Mouse (Mus musculus) heart, postnatal 36 days (tissue): ENCODE results near the gene Spert. TPM values are rescaled to one million over a fixed set of nuclear protein-coding genes. Genes with fewer than 3 reads are reported as not detected.

ENCODE experiments used
- DNase-seq, 2 experiments: peaks; one replicate each; pipeline ENCODE4 v3.0.0; 2021 to 2022
- intact Hi-C: fragments of 180-260 bp; cut with DNase I; formaldehyde crosslinking; loops from one replicate; pipeline ENCODE4 v1.15.1; 2025
- total RNA-seq, 2 experiments: library from RNA; stranded (reverse); gene quantifications; 2 replicates each; pipeline ENCODE4 v1.2.3; 2021

Gene Spert
- not detected for total RNA-seq

DNA sequence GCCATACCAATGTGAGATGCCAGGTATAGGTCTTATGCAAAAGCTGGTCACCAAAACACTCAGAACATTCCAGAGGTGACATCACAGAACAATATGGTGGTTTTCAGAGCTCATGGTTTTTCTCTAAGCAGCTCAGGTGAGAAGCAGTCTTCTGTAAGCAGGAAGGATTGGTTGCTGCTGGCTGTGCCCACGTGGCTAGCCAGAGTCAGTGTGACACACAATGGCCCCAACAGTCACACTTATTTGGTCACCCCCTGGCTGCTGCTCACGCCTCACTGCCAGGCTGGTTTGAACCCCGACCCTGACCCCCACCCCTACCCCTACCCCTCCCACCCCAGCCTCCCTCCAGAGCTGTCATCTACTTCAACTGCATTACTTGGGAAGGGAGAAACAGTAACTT lies at the start of gene Spert:
Spert (minus strand) TSS at position 139 of the 400 bp plus-strand sequence.
- intact Hi-C loops, result no loop called here

DNA sequence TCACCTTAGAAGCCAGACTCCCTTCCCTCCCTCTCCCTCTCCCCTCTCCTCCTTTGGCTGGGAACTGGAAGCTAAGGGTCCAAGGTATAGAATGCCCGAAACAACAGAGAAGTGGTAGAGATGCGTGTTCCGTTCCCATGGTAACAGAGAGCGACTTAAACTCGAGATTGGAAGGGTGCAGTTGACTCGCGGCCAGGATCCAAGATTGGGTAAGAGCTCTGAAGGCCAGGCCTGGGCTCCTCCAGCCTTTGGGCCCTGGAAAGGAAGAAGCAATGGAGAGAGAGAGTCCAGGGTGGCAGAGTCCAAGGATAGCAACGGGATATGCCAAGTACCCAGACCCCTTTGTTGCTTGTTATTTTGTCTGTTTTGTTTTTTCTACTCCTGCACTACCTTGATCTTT lies 49.2 kb upstream of the Spert start, which contains the start of gene Erich6b:
Erich6b (plus strand) TSS at position 180 of the 400 bp plus-strand sequence.
- no peak for DNase-seq
- intact Hi-C loops, result loop anchor here (5.0 to 10.0 kb wide), 2 partner anchors 387 to 445 kb away; no protein-coding TSS in a partner anchor

More for the DNA sequence above, at the start of gene Spert:
- DNase-seq, result no peak

GRCm38 (mm10) chr14:75641369-75641768 lies 48.5 kb upstream of the Spert start:
- no peak for DNase-seq
- intact Hi-C loops, result loop anchor here (5.0 to 10.0 kb wide), 2 partner anchors 387 to 444 kb away; no protein-coding TSS in a partner anchor

GRCm38 (mm10) chr14:75640846-75641245 lies 47.9 kb upstream of the Spert start:
- DNase-seq, result no peak
- intact Hi-C loops, result loop anchor here (5.0 to 10.0 kb wide), 2 partner anchors 386 to 444 kb away; no protein-coding TSS in a partner anchor

DNA sequence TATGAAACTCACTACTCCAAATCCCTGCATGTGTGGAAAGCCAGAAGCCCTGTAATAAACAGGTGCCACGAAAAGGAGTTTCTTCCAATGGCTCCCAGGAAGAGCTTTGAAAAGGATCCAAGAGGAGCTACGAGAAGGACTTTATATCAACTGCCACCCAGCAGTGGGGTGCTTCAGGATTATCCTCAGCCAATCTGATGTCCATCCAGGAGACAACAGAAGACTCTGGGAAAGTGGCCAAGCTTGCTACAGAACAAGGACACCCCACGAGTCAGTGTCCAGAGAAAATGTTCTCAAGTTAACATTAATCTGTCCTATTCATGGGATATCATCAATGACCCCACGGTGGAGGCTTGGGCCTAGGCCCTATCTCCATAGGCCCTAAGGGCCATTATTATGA lies 44.7 kb upstream of the Spert start:
- DNase-seq, result no peak
- intact Hi-C loops, result no loop called here

DNA sequence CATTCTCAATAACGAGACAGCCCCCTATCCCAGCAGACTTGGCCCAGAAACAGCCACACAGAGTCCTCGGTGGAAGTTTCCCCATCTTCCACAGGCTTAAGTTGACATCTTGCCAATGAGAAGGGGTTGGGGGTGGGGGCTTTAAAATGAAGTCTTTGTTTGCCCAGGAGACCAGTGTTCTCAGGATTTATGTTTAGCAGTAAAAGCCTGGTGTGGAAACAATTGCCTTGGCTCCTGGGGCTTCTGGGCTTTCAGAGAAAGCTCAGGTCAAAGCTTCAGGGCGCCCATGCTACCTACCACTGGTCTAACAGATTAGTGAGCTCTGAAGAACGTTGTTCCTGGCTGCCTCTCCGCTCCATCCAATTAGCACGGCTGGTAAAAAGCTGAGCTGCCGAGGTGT lies 43.2 kb upstream of the Spert start:
- intact Hi-C loops, result no loop called here
- no peak for DNase-seq

GRCm38 (mm10) chr14:75635350-75635749 lies 42.4 kb upstream of the Spert start:
- intact Hi-C loops, result no loop called here
- peak; percentile 19 to 37 for DNase-seq

- DNase-seq, result no peak
- intact Hi-C loops, result no loop called here
Measured at GRCm38 (mm10) chr14:75628870-75629269, 36.0 kb upstream of the Spert start.

DNA sequence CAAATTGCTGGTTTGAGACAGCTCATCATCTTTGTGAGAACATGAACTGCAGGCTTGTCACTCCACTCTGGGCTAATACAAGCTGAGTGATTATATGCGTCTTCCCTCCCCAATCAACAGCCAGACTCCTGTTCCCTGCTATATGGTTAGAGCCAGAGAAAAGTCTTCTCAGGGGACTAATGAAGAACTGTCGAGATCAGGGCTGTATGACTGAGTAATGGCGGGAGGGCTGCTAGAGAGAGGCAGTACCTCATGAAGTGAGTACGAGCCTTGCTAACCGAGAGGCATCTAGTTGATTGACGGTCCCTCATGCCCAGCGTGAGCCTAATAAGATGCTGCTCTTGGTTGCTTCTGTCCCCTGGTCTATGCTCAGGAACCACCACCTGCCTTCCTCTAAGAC lies 30.1 kb upstream of the Spert start:
- intact Hi-C loops, result no loop called here

DNA sequence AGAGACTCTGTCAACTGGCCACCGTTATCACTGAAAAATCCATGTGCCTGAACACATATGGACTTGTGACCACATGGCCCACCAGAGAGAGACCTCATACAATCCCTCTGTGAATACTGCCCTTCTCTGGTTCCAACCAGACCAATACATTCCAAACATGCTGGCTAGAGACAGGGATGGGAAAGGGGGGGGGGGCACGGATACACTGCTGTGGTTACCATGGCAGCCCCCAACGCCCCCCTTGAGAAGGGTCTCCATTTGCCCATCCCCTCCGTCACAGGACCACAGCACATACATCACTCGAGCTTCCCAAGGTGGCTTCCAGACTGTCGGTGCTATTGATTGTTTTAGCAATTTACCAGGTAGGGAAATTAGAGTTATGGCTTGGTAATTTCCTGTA lies 23.5 kb upstream of the Spert start:
- intact Hi-C loops, result no loop called here
- DNase-seq, result no peak

More for the DNA sequence above, 30.1 kb upstream of the Spert start:
- DNase-seq, result no peak

- intact Hi-C loops, result no loop called here
- DNase-seq, result no peak
Measured at GRCm38 (mm10) chr14:75609176-75609575, 16.3 kb upstream of the Spert start.

GRCm38 (mm10) chr14:75583870-75584269 lies 9.0 kb downstream of the Spert start:
- intact Hi-C loops, result no loop called here
- no peak for DNase-seq

DNA sequence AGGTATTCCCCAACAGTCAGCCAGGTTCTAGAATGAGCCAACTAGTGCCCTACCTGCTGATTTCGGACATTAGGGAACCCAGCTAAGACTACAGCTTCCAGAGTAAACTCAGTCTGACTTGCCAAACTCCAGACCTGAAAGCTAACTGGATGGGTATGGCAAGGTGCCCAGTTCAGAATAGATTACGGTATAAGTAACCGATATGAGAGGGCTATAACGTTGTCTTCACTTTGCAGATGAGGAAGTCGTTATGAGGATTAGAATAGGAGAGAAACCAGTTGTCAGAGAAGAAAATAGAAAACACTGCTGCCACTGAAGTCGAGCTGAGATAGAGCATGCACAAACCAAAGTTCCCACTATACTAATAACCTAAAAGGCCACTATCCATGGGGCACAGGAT lies 13.9 kb downstream of the Spert start:
- DNase-seq, result no peak
- intact Hi-C loops, result no loop called here

- intact Hi-C loops, result no loop called here
- no peak for DNase-seq
Measured at GRCm38 (mm10) chr14:75566303-75566702, 26.6 kb downstream of the Spert start.

DNA sequence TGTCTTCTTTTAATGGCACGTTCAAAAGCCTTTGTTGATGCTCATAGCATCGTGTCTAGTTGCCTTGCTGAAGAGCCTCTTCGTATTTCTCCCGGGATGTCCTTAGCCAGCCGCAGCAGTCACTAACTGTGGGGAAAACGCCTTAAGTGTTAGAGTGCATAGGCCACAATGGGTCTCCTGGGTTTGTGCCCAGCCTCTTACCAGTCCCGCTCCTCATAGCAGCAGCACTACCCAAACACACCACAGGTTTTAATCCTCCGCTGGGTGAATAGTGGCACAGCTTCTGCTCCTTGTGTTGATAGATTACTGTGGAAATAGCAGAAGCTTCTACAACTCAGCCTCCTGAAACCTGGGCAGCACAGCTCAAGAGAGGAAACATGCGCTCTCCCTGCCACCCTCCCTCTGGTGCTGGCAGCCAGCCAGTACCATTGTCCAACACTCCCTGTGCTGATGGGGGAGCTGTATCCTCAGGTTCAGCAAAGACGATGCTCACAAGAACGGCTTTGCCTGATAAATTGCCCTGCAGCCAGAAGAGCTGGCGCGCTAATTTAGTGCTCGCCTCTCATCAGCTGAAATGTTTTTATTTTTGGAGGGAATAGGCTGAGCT lies 27.3 kb downstream of the Spert start:
- peak; percentile 36 to 50 for DNase-seq

GRCm38 (mm10) chr14:75561577-75562331 lies 31.2 kb downstream of the Spert start:
- DNase-seq, result peak; percentile 17 to 30
- intact Hi-C loops, result no loop called here

More for the DNA sequence above, 27.3 kb downstream of the Spert start:
- intact Hi-C loops, result no loop called here

GRCm38 (mm10) chr14:75541731-75542130 lies 51.2 kb downstream of the Spert start:
- DNase-seq, result no peak
- intact Hi-C loops, result no loop called here

DNA sequence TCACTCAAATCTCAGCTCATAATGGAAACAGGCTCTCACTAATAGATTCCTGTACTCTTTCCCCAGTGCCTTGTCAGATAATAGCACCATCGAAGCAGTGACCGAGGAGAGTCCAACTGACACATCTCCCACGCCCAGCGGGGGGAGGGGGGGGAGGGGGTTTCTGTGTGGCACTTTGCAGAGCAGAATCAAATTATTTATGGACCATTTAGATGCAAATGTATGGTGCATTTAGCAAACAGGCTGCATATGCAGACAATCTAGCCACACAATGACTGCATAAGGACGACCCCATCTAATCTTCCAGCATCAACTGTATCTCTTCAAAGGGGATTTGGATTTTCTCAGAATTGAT lies 51.9 kb downstream of the Spert start:
- intact Hi-C loops, result no loop called here
- DNase-seq, result no peak

DNA sequence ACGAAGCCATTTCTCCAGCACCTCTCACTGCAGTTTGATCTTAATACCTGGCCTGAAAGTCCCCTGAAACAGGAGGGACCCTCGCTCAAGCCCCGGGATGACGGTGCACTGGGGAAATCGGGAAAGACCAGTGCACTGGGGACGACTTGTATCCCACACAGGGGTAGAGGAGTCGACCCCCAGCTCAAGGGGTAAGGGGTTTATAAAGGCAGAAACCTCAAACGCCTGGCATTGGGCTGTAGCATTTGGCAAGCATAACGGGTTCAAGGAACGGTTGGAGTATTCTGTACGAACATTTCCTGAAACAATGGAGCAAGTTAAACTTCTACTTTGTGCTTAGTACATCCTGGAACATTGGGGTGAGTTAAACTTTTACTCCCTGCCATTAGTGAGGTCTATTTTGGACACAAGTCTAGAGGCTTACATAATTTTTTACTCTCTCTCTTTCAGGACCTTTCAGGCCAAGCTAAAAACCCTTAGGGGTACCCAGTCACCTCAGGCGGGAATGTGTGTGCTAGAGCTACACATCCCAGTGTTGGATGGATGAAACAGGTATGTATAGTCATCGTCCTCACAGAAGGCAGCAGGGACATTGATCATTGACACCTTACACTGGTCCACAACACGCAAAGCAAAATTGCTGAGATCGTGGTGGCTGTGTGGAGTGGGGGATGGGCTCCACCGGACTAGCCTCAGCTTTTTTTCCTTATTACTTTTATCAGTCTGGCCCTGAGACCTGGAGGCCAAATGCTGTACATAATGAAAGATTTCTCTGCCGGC lies 52.5 kb downstream of the Spert start:
- intact Hi-C loops, result no loop called here
- DNase-seq, result no peak

DNA sequence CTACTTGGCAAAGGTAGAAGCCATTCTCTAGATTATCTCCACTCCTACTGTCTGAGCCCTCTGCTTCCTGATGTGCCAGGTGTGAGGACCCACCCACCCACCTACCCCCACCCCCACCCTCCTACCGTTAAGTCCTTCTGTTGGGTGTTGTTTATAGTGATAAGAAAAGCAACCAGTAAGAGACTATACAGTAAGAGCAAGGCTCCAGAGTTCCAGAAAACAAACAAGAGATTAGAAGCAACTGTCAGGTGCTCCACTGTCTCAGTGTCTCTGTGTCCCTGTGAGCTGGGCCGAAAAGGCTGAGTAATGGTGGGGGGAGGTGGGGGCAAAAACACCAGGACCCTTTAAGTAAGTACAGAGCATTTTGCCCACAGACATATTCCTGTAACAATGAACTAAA lies 53.7 kb downstream of the Spert start:
- intact Hi-C loops, result no loop called here

More for the DNA sequence above, 53.7 kb downstream of the Spert start:
- no peak for DNase-seq
